Mouse (Mus musculus) kidney, adult 2 months (tissue): ENCODE measurements around the gene Ubr7.

Experiments used
- CTCF ChIP-seq: fragments of 200-500 bp; conservative IDR thresholded peaks from 2 replicates; pipeline ENCODE4 v1.5.1; 2011; ENCODE audit warnings: low read depth, mild to moderate bottlenecking, control low read depth, low read length, moderate library complexity, mixed read lengths; ENCODE audit not compliant: insufficient read depth, insufficient read length
- POLR2A ChIP-seq: fragments of 200-500 bp; IDR thresholded peaks from one replicate; pipeline ENCODE4 v1.6.1; 2011; ENCODE audit warnings: low read depth, low read length, control low read depth

- TF ChIP-seq POLR2A (no peak), CTCF (no peak)
These were observed 613 bp downstream of the Ubr7 start, which contains the start of gene Gm20604 for GRCm38 (mm10) chr12:102758403-102758756.
